Mouse (Mus musculus) embryonic fibroblast, embryonic 13.5 days (primary cell): ENCODE results near the gene Dgkg.

Experiments
- CTCF ChIP-seq: IDR thresholded peaks from 2 replicates; pipeline ENCODE4 v1.5.1; 2011; ENCODE audit warnings: mild to moderate bottlenecking, control low read depth, low read length, moderate library complexity, borderline replicate concordance; ENCODE audit not compliant: insufficient read depth
- POLR2A ChIP-seq: IDR thresholded peaks from 2 replicates; pipeline ENCODE4 v1.6.1; 2011; ENCODE audit warnings: low read depth, mild to moderate bottlenecking, control low read depth, low read length, moderate library complexity

DNA sequence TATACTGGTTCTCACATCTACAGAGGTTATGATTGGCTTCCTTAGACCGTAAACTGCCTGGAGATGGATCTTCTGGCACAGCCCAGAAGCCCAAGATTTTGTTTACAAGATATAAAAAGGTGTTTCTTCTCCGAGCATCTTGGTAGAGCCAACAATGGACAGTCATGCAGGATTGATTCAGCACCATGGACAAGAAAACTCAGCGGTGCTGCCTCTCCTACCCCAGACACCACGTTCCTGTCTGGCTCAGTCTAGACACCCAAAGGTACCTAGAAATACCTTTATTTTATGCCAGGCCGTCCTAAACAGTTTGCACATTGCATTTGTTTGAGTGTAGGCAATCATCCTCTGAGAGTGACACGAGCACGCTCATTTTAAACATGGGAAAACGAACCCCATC is 21.3 kb downstream of the Dgkg start:
- TF ChIP-seq CTCF, result no peak
- no peak for TF ChIP-seq POLR2A
